Mouse (Mus musculus): ENCODE results near the gene Ptprh. TPM values are rescaled to one million over a fixed set of nuclear protein-coding genes. Genes with fewer than 3 reads are reported as not detected.

Gene Ptprh
- polyA plus RNA-seq, 1 experiment = 1.5 TPM

GRCm38 (mm10) chr7:4508062-4508738 is 95.6 kb downstream of the Ptprh start:
- TF ChIP-seq CTCF (IDR thresholded peaks at IDR 0.05; ENCODE audit: borderline replicate concordance, extremely low read depth, insufficient read depth, insufficient read length) (peak; percentile 41; the same call in 1 of the 2 replicates), POLR2A (IDR thresholded peaks at IDR 0.05; ENCODE audit: borderline replicate concordance, extremely low read depth, insufficient read depth, insufficient read length, poor library complexity, severe bottlenecking) (no peak)
- DNase-seq (ENCODE audit: low read depth) = no peak

- TF ChIP-seq POLR2A (IDR thresholded peaks at IDR 0.05; ENCODE audit: borderline replicate concordance, extremely low read depth, insufficient read depth, insufficient read length, poor library complexity, severe bottlenecking) (no peak), CTCF (IDR thresholded peaks at IDR 0.05; ENCODE audit: borderline replicate concordance, extremely low read depth, insufficient read depth, insufficient read length) (no peak)
- DNase-seq (ENCODE audit: low read depth) = no peak
These were observed 96.6 kb downstream of the Ptprh start for GRCm38 (mm10) chr7:4507220-4507619.

- no peak for TF ChIP-seq CTCF (IDR thresholded peaks at IDR 0.05; ENCODE audit: borderline replicate concordance, extremely low read depth, insufficient read depth, insufficient read length)
- no peak for TF ChIP-seq POLR2A (IDR thresholded peaks at IDR 0.05; ENCODE audit: borderline replicate concordance, extremely low read depth, insufficient read depth, insufficient read length, poor library complexity, severe bottlenecking)
- DNase-seq (ENCODE audit: low read depth) = no peak
These were observed 99.0 kb downstream of the Ptprh start for GRCm38 (mm10) chr7:4504646-4505435.

- no peak for DNase-seq (ENCODE audit: low read depth)
- TF ChIP-seq CTCF (IDR thresholded peaks at IDR 0.05; ENCODE audit: borderline replicate concordance, extremely low read depth, insufficient read depth, insufficient read length) (no peak), POLR2A (IDR thresholded peaks at IDR 0.05; ENCODE audit: borderline replicate concordance, extremely low read depth, insufficient read depth, insufficient read length, poor library complexity, severe bottlenecking) (no peak)
These were observed 100.0 kb downstream of the Ptprh start for GRCm38 (mm10) chr7:4503858-4504257.

- DNase-seq (ENCODE audit: low read depth) = no peak
- TF ChIP-seq POLR2A (IDR thresholded peaks at IDR 0.05; ENCODE audit: borderline replicate concordance, extremely low read depth, insufficient read depth, insufficient read length, poor library complexity, severe bottlenecking) (no peak), CTCF (IDR thresholded peaks at IDR 0.05; ENCODE audit: borderline replicate concordance, extremely low read depth, insufficient read depth, insufficient read length) (no peak)
These were observed 100.7 kb downstream of the Ptprh start for GRCm38 (mm10) chr7:4503100-4503499.

- TF ChIP-seq CTCF (IDR thresholded peaks at IDR 0.05; ENCODE audit: borderline replicate concordance, extremely low read depth, insufficient read depth, insufficient read length) (no peak), POLR2A (IDR thresholded peaks at IDR 0.05; ENCODE audit: borderline replicate concordance, extremely low read depth, insufficient read depth, insufficient read length, poor library complexity, severe bottlenecking) (no peak)
- peak; percentile 79 for DNase-seq (ENCODE audit: low read depth)
These were observed 101.3 kb downstream of the Ptprh start for GRCm38 (mm10) chr7:4502421-4503090.

- no peak for TF ChIP-seq CTCF (IDR thresholded peaks at IDR 0.05; ENCODE audit: borderline replicate concordance, extremely low read depth, insufficient read depth, insufficient read length)
- TF ChIP-seq POLR2A (IDR thresholded peaks at IDR 0.05; ENCODE audit: borderline replicate concordance, extremely low read depth, insufficient read depth, insufficient read length, poor library complexity, severe bottlenecking) = peak; percentile 96
- DNase-seq (ENCODE audit: low read depth) = peak; percentile 98
These were observed 102.1 kb downstream of the Ptprh start, which contains the start of gene Ppp1r12c for GRCm38 (mm10) chr7:4501558-4502397. Gene Ppp1r12c (minus strand): TSS chr7:4501680.

GRCm38 (mm10) chr7:4500892-4501471 is 102.9 kb downstream of the Ptprh start:
- DNase-seq (ENCODE audit: low read depth) = peak; percentile 29
- TF ChIP-seq CTCF (IDR thresholded peaks at IDR 0.05; ENCODE audit: borderline replicate concordance, extremely low read depth, insufficient read depth, insufficient read length) = no peak
- no peak for TF ChIP-seq POLR2A (IDR thresholded peaks at IDR 0.05; ENCODE audit: borderline replicate concordance, extremely low read depth, insufficient read depth, insufficient read length, poor library complexity, severe bottlenecking)

GRCm38 (mm10) chr7:4499034-4499433 is 104.8 kb downstream of the Ptprh start:
- TF ChIP-seq CTCF (IDR thresholded peaks at IDR 0.05; ENCODE audit: borderline replicate concordance, extremely low read depth, insufficient read depth, insufficient read length) = no peak
- TF ChIP-seq POLR2A (IDR thresholded peaks at IDR 0.05; ENCODE audit: borderline replicate concordance, extremely low read depth, insufficient read depth, insufficient read length, poor library complexity, severe bottlenecking) = no peak
- no peak for DNase-seq (ENCODE audit: low read depth)

Other genes starting within 250 kb of the Ptprh start
- 0.03 and 0.08 TPM in 2 replicates for gene Gp6, start 206.3 kb downstream of the Ptprh start, polyA plus RNA-seq (2012; rRNA removed)
- 37.8 and 40.5 TPM in 2 replicates for gene Rdh13, start 158.4 kb downstream of the Ptprh start, polyA plus RNA-seq (2012; rRNA removed)
- 5.6 and 6.9 TPM in 2 replicates for gene Eps8l1, start 143.4 kb downstream of the Ptprh start, polyA plus RNA-seq (2012; rRNA removed)
- 61.5 and 104 TPM in 2 replicates for gene Ppp1r12c, start 102.4 kb downstream of the Ptprh start, polyA plus RNA-seq (2012; rRNA removed)
- 3.3 and 3.9 TPM in 2 replicates for gene Tnnt1, start 87.7 kb downstream of the Ptprh start, polyA plus RNA-seq (2012; rRNA removed)
- gene Tnni3, start 79.8 kb downstream of the Ptprh start, polyA plus RNA-seq (2012; rRNA removed) = 4.2 and 4.3 TPM in 2 replicates
- 5.9 and 6.4 TPM in 2 replicates for gene Dnaaf3, start 71.6 kb downstream of the Ptprh start, polyA plus RNA-seq (2012; rRNA removed)
- 103 and 105 TPM in 2 replicates for gene Syt5, start 56.5 kb downstream of the Ptprh start, polyA plus RNA-seq (2012; rRNA removed)
- gene Tmem86b, start 27.4 kb upstream of the Ptprh start, polyA plus RNA-seq (2012; rRNA removed) = 55.9 and 89.5 TPM in 2 replicates
- 115 and 130 TPM in 2 replicates for gene Ppp6r1, start 55.0 kb upstream of the Ptprh start, polyA plus RNA-seq (2012; rRNA removed)
- 93.3 and 97.3 TPM in 2 replicates for gene Hspbp1, start 81.0 kb upstream of the Ptprh start, polyA plus RNA-seq (2012; rRNA removed)
- gene Brsk1, start 86.6 kb upstream of the Ptprh start, polyA plus RNA-seq (2012; rRNA removed) = 137 and 161 TPM in 2 replicates
- gene Tmem150b, start 121.2 kb upstream of the Ptprh start, polyA plus RNA-seq (2012; rRNA removed) = 0.03 and 0.05 TPM in 2 replicates
- gene Kmt5c, start 136.1 kb upstream of the Ptprh start, polyA plus RNA-seq (2012; rRNA removed) = 197 and 214 TPM in 2 replicates
- 26.2 and 27.5 TPM in 2 replicates for gene Cox6b2, start 149.1 kb upstream of the Ptprh start, polyA plus RNA-seq (2012; rRNA removed)
- not detected in 2 replicates for gene Fam71e2, start 167.3 kb upstream of the Ptprh start, polyA plus RNA-seq (2012; rRNA removed)
- 0.16 and 0.38 TPM in 2 replicates for gene Il11, start 178.8 kb upstream of the Ptprh start, polyA plus RNA-seq (2012; rRNA removed)
- not detected in 2 replicates for gene Tmem190, start 178.9 kb upstream of the Ptprh start, polyA plus RNA-seq (2012; rRNA removed)
- 3.4 and 5.2 TPM in 2 replicates for gene Tmem238, start 185.6 kb upstream of the Ptprh start, polyA plus RNA-seq (2012; rRNA removed)
- 271 and 404 TPM in 2 replicates for gene Rpl28, start 188.8 kb upstream of the Ptprh start, polyA plus RNA-seq (2012; rRNA removed)
- gene Ube2s, start 208.5 kb upstream of the Ptprh start, polyA plus RNA-seq (2012; rRNA removed) = 451 and 626 TPM in 2 replicates
- gene Shisa7, start 240.7 kb upstream of the Ptprh start, polyA plus RNA-seq (2012; rRNA removed) = 145 and 170 TPM in 2 replicates